Mouse (Mus musculus) testis, adult 10 weeks (tissue): ENCODE measurements around the gene Hspa8. TPM values are rescaled to one million over a fixed set of nuclear protein-coding genes. Genes with fewer than 3 reads are reported as not detected.

ENCODE experiments used
- polyA plus RNA-seq: library from polyadenylated mRNA; stranded (reverse); fragments of 350-450 nt; fragmentation: Illumina TruSeq; extraction: RNeasy Lipid Tissue Mini Kit (QIAGEN cat#74804); gene quantifications from one replicate; pipeline ENCODE4 v1.2.3, GENCODE M21; 2014; ENCODE audit warnings: low read depth, low replicate concordance

Gene Hspa8
- polyA plus RNA-seq = 260 TPM

DNA sequence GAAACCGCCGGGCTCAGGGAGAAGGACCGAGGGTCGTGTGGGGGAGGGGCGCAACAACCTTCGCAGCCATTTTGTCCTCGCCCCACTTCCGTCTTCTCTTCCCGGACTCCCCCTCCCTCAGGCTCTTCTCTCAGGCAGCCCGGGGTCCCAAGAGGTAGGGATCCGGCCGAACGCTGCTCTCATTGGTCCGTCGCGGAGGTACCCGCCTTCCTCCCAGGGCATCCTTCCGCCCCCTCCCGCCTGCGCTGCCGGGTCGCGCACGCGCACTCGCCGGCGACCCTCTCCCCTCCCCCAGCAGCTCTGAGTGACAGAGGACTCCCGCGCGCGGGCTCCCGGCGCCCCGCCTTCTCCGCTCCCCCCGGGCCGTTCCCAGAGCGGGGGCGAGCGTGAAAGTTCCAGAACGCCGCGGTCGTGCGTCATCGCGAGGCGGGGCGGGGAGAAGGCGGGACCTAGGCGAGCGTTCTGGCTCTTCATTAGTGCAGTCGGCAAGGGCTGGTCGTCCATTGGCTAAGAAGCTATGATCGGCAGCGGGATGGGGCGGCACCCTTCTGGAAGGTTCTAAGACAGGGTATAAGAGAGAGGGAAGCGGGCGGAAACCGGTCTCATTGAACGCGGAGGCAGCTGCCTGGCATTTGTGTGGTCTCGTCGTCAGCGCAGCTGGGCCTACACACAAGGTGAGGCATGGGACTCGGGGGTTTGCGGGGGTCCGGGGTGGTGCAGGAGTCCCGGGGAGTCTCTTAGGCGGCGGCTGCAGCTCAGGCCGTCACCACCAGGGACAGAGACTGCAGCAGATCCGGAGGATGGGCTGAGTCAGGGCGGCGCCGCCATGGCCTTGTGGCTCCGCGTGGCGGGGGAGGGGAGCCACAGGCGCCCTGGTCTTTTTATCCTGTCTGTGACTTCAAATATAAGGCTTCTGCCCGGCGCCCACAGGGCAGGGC is at the start of gene Hspa8:
TSS of gene Hspa8 (plus strand) at position 310 of the 938 bp plus-strand sequence.

Other genes with a start within 250 kb of the Hspa8 start
- not detected for gene Gm21915, start 130.4 kb upstream of the Hspa8 start, polyA plus RNA-seq
- gene Clmp, start 115.0 kb upstream of the Hspa8 start, polyA plus RNA-seq = 4.2 TPM
- not detected for gene Bsx, start 73.1 kb downstream of the Hspa8 start, polyA plus RNA-seq
- gene Jhy, start 163.1 kb downstream of the Hspa8 start, polyA plus RNA-seq = 85.1 TPM
- 29.1 TPM for gene Crtam, start 203.6 kb downstream of the Hspa8 start, polyA plus RNA-seq